Mouse (Mus musculus): ENCODE measurements around the gene Cdh3.

The Cdh3 gene

DNA sequence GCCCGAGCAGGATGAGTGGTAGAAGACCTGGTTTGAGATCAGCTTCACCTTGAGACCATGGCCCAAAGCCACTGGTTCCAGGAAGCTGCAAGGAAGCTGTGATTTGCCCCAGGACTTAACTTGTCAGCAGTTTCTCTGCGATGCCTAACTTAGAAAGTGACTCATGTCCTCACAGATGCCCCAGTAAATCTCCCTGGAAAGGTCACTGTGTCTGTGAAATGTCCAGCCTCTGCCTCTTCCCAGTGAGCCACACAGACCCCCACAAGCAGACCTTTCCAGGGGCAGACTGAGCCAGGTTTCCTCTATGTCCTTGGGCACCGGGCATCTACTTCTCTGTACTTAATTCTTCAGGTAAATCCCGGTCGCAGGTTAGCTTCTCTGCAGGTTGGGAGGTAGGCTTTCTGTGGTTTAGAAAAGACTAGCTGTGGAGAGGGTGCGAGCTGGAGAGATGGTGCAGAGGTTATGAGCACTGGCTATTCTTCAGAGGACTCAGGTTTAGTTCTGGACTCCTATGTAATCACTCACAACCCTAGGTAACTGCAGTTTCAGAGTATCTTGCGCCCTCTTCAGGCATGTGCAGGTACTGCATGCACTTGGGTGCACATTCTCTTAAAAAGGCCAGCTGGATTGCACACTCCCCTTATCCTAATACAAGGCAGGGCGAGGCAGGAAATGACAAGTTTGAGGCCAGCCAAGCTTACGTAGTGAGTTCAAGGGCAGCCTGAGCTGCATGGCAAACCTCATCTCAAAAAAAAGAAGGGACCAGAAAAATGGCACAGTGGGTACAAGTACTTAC is 16.7 kb downstream of the Cdh3 start:
- DNase-seq = no peak

GRCm38 (mm10) chr8:106528596-106529249 is 18.0 kb downstream of the Cdh3 start:
- DNase-seq = no peak

DNA sequence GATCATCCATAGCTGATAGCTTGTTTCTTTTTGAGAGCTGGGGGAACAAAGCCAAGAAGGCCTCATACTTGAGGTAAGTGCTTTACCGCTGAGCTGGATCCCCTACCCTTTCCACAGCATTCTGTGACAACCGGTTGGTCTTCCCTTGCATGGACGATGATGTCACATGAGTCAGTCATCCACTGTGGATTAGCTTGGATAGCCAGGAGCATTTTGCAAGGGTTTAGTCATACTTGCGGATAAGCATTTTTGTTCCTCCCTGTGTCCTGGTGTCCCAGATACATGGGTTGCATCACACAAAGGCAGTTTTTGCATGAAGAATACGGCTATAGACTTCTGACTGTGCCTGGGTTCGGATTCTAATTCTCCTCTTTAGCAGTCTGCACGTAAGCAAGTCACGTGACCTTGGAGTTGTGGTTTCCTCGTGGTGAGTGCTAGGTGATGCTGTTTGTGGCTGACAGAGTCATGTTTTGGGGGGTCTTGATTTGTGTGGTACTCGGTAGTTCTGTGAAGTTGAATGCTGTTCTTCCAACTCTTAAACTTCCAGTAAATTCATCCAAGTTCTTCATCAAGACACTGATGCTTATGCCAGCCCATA is 19.3 kb downstream of the Cdh3 start:
- no peak for DNase-seq

GRCm38 (mm10) chr8:106530566-106530965 is 19.9 kb downstream of the Cdh3 start:
- peak; percentile 17 for DNase-seq

DNA sequence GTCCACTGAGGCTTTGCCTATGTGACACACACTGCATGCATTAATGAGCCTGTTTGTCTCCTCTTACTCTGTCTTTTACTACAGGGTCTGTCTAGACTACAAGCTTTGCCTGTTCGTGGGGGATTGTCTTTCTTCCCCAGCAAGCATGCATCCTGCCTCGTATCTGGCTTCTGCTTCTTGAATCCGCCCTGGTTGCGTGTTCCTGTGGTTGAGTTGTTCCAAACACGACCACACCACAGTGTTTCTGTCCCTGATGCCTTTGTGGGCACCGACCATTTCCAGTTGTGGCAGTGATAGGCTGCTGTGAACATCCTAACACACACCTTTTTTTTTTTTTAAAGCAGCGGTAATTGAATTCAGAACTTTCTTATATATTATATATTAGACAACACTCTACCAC is 23.0 kb downstream of the Cdh3 start:
- DNase-seq = no peak

GRCm38 (mm10) chr8:106534449-106534848 is 23.8 kb downstream of the Cdh3 start:
- DNase-seq = peak; percentile 79

DNA sequence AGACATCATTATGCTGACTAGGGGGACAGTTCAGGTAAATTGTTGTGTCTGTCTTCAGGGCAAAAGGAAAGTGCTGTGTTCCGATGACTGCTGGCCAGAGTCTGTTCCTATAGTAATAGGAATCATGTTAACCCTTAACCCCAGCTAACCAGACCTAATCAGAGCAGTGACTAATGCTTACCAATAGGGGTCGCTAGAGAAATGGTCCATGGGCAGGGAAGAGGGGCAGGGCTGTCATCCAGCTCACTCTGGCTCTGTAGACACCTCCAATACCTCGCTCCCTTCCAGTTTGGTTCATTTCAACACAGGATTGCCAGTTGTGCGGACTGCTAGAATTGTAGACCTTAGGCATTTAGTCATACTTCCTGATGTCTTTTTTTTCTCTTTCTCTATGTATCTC is 24.8 kb downstream of the Cdh3 start:
- DNase-seq = no peak

DNA sequence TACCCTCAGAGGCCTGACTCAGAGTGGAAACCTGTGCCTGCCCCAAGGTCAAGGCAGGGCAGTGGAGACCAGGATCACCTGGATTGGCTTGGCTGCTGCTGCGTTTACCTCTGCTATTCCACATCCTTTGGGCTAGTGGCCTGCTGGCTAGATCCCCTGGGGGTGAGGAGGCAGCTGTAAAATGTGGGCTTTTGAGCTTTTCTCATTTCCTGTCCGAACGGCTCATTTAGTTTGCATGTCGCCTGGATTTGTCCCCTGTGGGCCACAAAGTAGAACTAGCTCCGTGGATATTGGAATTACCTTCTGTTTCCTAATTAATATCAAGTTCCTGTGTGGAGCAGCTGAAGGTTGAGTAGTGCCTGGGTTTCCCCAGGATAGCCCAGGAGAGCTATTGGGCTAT is 28.5 kb downstream of the Cdh3 start:
- DNase-seq = no peak

DNA sequence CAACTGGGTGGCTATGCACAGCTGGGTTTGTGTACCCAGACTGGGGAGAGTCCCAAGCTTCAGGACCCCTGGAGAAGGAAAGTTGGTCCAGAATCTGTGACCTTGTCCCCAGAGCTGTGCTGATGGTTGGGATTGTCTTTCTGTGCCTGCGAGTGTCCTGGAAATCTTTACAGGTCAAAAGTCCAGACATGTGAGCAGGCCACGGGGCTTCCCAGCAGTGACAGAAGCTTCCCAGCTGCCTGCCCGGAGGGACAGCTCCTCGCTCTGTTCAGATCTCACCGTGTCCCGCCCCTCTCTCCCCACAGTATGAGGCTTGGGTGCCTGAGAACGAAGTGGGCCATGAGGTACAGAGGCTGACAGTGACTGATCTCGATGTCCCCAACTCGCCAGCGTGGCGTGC is 30.3 kb downstream of the Cdh3 start:
- no peak for DNase-seq

- DNase-seq = no peak
Measured at GRCm38 (mm10) chr8:106543043-106543442, 32.4 kb downstream of the Cdh3 start.

- DNase-seq = no peak
Measured at GRCm38 (mm10) chr8:106545149-106545548, 34.5 kb downstream of the Cdh3 start.

GRCm38 (mm10) chr8:106546746-106547145 is 36.1 kb downstream of the Cdh3 start:
- no peak for DNase-seq

GRCm38 (mm10) chr8:106548366-106548936 is 37.8 kb downstream of the Cdh3 start:
- DNase-seq = no peak

DNA sequence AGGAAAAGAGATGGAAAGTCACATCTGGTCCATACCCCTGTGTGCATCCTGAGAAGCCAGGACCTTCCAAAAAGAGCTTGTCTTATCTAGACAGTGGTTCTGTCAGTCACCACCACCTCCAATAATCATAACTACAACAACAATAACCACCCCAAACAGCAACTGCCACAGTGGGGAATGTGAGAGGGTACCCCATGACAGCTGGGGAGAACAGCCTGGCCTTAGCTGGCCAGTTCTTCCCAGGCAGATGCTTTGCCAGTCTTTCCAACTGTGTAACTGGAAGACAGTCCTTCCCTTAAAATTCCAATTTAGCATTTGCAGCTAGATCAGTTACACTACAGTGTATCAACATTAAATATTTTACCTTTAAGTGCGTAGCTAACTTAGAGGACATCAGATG is 40.2 kb downstream of the Cdh3 start:
- DNase-seq = no peak

DNA sequence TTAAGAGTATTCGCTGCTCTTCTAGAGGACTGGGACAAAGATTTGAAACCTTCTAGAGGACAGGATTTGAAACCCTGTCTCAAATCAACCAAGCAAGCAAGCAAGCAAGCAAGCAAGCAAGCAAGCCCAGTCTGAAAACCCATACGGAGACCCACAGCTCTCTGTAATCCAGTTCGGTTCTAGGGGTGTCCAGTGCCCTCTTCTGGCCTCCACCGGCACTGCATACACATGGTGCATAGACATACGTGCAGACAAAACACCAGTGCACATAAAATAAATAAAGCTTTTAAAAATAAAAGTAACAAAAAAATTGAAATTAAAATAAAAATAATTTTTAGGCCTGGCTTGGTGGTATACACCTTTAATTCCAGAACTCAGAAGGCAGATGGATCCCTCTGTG is 43.3 kb downstream of the Cdh3 start:
- DNase-seq = no peak

DNA sequence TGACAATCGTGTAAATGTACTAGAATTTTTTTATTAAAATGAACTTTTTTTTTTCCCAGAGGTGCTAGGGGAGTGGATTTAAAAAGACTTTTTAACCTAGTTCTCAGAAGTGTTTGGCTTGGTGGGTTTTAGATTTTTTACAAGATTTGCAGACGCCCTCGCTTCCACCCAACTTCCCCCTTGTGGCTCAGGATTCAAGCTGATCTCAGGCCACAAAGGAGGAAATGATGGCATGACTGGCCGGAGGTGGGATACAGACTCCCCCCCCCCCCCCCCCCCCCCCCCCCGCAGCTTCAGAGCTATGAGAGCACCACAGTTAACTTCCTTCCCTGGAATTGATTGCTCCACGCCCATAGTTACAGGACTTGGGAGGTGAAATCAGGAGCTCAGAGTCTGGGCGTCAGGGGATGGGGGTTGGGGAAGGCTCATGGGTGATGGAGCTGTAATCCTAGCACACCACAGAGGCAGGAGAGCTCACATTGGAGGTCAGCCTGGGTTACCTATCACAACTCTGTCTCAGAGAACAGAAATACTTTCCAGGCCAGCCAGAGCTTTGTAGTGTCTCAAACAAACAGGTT is 45.5 kb downstream of the Cdh3 start:
- no peak for DNase-seq

GRCm38 (mm10) chr8:106559844-106560243 is 49.2 kb downstream of the Cdh3 start:
- DNase-seq = no peak

DNA sequence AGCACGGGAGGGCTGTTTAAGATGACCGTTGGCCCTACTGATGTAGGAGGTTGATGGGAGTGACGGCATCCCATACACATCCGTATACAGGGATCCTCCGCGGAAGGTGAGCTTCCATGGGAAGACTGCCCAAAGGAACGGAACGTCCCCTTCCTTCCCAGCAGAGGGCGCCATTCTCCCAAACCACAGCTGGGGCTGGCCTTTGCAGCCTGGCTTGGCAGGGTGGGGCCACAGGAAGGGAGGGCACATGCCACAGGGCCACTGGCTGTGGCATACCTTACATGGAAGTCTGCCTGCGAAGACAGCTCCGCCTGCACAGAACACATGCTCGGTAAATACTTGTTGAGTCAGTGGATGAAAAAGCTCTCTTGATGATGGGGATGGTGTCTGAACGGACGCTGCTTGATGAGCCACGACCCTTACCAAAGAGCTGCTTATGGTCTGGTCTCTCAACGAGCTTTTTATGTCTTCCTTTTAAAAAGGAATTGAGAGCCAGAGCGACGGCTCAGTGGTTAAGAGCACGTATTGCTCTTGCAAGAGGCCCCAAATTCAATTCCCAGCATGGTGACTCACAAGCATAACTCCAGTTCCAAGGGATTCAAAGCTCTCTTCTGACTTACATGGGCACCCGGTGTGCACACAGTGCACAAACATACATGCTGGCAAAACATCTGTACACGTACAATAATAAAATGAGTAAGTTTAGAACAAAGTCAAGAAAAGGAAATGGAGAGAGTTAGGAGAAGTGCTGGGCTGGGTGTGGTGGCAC is 50.6 kb downstream of the Cdh3 start:
- peak; percentile 88 for DNase-seq

GRCm38 (mm10) chr8:106563691-106564182 is 53.0 kb downstream of the Cdh3 start:
- peak; percentile 22 for DNase-seq

DNA sequence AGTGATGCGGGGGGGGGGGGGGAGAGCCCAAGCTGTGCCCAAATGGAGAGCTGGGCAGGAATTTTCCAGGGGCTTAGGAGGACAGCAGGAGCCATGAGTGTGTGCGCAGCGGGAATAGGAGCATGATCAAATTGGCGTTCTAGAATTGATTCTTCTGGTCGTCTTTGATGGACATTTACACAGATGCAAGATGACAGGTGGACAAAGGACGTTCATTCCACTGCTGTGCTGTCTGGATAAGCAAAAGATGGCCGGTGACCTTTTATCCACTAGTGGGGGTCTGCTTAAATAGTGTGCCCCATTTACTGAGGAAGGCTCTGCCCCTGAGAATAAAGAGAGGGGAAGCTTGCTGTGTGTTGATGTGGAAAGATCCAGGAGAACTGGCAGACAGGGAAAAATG is 58.3 kb downstream of the Cdh3 start:
- no peak for DNase-seq

GRCm38 (mm10) chr8:106570386-106570785 is 59.7 kb downstream of the Cdh3 start:
- DNase-seq = no peak

- DNase-seq = no peak
Measured at GRCm38 (mm10) chr8:106571551-106572172, 61.0 kb downstream of the Cdh3 start.
